Mouse (Mus musculus) myocyte (in vitro differentiated cells): ENCODE results near the gene Iffo1.

Source experiments
- CEBPB ChIP-seq: IDR thresholded peaks from 2 replicates; pipeline ENCODE4 v1.6.1; 2011; ENCODE audit warnings: mild to moderate bottlenecking, moderate library complexity; ENCODE audit not compliant: poor library complexity, insufficient read depth, severe bottlenecking
- E2F4 ChIP-seq: IDR thresholded peaks from one replicate; pipeline ENCODE4 v1.6.1; 2011; ENCODE audit warnings: mild to moderate bottlenecking, control low read depth, moderate library complexity; ENCODE audit not compliant: insufficient read depth
- MAX ChIP-seq: IDR thresholded peaks from one replicate; pipeline ENCODE4 v1.6.1; 2011; ENCODE audit warnings: low read depth, mild to moderate bottlenecking, control low read depth
- MYOD1 ChIP-seq, 3 experiments: IDR thresholded peaks; one replicate each; pipeline ENCODE4 v1.6.1; 2011; ENCODE audit warnings: control low read depth in 2 of 3, low read depth in 2 of 3, mild to moderate bottlenecking in 2 of 3, moderate library complexity in 1 of 3; ENCODE audit not compliant: insufficient read length in 2 of 3, control insufficient read depth in 1 of 3
- MYOG ChIP-seq, 3 experiments: IDR thresholded peaks; one replicate each; pipeline ENCODE4 v1.6.1; 2011; ENCODE audit warnings: control low read depth in 2 of 3, low read depth in 2 of 3, mild to moderate bottlenecking in 2 of 3; ENCODE audit not compliant: insufficient read length in 2 of 3, control insufficient read depth in 1 of 3, insufficient read depth in 1 of 3
- POLR2A ChIP-seq: IDR thresholded peaks from one replicate; pipeline ENCODE4 v1.6.1; 2011; ENCODE audit warnings: low read depth, mild to moderate bottlenecking, control low read depth, moderate library complexity; ENCODE audit not compliant: insufficient read length
- POLR2AphosphoS2 ChIP-seq: IDR thresholded peaks from one replicate; pipeline ENCODE4 v1.6.1; 2011; ENCODE audit warnings: low read depth, control low read depth; ENCODE audit not compliant: insufficient read length
- REST ChIP-seq: IDR thresholded peaks from one replicate; pipeline ENCODE4 v1.6.1; 2011; ENCODE audit warnings: mild to moderate bottlenecking, control low read depth, moderate library complexity; ENCODE audit not compliant: insufficient read depth, insufficient read length
- TCF12 ChIP-seq: IDR thresholded peaks from one replicate; pipeline ENCODE4 v1.6.1; 2011; ENCODE audit warnings: mild to moderate bottlenecking, control low read depth; ENCODE audit not compliant: poor library complexity, insufficient read depth, severe bottlenecking
- TCF3 ChIP-seq: IDR thresholded peaks from one replicate; pipeline ENCODE4 v1.6.1; 2011; ENCODE audit warnings: low read depth, control low read depth; ENCODE audit not compliant: insufficient read length
- USF1 ChIP-seq: IDR thresholded peaks from one replicate; pipeline ENCODE4 v1.6.1; 2011; ENCODE audit warnings: low read depth, mild to moderate bottlenecking, control low read depth, moderate library complexity

DNA sequence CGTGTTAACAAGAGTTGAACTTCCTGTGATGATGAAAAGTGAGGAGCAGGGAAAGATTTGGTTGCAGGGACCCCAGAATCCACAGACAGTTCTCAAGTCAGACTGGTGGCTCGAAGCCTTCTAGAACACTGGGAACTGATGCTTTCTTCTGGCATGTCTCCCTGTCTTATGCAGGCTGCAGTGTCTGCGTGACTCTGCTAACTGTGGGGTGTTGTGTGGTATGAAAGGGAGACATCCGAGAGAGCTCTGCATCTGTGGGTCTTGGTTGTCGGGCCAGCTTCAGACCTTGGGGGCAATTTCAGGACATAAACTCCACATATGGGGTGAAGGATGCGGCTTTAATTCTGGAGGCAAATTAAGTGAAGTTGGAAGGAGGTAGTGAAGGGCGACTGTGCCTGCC, 1.1 kb downstream of the Iffo1 start:
- TF ChIP-seq POLR2A (peak; percentile 12), CEBPB (no peak), MYOG (IDR thresholded peaks at IDR 0.05; ENCODE audit: control insufficient read depth in 1 of 3, insufficient read depth in 1 of 3, insufficient read length in 2 of 3, low read depth in 2 of 3) (no peak), POLR2AphosphoS2 (no peak), TCF3 (no peak), MYOD1 (IDR thresholded peaks at IDR 0.05; ENCODE audit: control insufficient read depth in 1 of 3, insufficient read length in 2 of 3, low read depth in 2 of 3) (no peak), MAX (no peak), REST (no peak), USF1 (no peak), TCF12 (no peak), E2F4 (no peak)
